Mouse (Mus musculus): ENCODE results near the gene Copg2. TPM values are rescaled to one million over a fixed set of nuclear protein-coding genes. Genes with fewer than 3 reads are reported as not detected.

The Copg2 gene
- polyA plus RNA-seq, 1 experiment = not detected

- TF ChIP-seq CTCF (IDR thresholded peaks at IDR 0.05; ENCODE audit: insufficient read depth, low read depth, low read length) = no peak
- no peak for TF ChIP-seq POLR2A (IDR thresholded peaks at IDR 0.05; ENCODE audit: insufficient read depth, low read depth, low read length)
- H3K4me3 ChIP-seq (ENCODE audit: insufficient read depth, low read depth, low read length) = no peak overlapping the region
- no peak overlapping the region for H3K27ac ChIP-seq (ENCODE audit: insufficient read depth, low read depth, low read length)
- peaks cover 2% of the 10 kb centered on the region; the same call in 1 of the 2 replicates for H3K4me1 ChIP-seq (ENCODE audit: control insufficient read depth, insufficient read depth, low read length)
- 65% methylated on average over 18 of the region's 18 CpGs for WGBS
Measured at GRCm38 (mm10) chr6:30732571-30733130, 163.9 kb downstream of the Copg2 start.

DNA sequence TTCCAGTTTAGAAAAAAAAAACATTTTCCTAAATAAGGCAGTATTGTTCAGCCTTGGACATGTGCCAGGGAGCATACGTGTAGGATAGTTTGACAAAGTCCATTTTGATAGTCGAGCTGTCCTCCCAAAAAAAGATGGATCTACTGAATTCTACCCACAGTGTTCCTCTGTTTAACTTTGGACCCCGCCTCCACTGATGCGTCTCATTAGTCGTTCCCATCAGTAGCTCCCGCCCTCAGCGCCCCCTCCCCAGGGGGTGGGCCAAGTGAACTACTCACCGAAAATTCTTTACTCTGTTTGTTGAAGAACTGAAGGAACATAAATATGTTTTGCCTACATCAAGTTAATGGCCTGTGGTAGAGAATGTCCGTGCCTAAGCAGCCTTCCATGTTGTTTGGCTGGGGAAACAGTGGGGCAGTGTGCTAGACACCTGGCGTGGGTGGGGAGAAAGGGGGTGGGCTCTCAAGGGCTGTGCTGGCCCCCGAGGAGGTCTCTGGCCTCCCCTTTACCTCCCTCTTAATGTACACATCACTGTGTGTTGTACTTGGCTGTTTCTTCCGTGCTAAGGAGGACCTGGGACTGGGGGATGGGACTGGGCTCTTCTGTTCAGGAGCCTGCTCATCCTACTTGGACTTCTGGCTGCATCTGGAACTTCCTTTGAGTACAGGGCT, 166.2 kb downstream of the Copg2 start:
- TF ChIP-seq POLR2A (IDR thresholded peaks at IDR 0.05; ENCODE audit: insufficient read depth, low read depth, low read length) (no peak), CTCF (IDR thresholded peaks at IDR 0.05; ENCODE audit: insufficient read depth, low read depth, low read length) (no peak)
- 57% methylated on average over 12 of the region's 12 CpGs for WGBS

GRCm38 (mm10) chr6:30723331-30723730, 173.3 kb downstream of the Copg2 start, which contains the start of gene Mest:
Gene Mest (plus strand): TSS chr6:30723547.
- no peak for TF ChIP-seq POLR2A (IDR thresholded peaks at IDR 0.05; ENCODE audit: insufficient read depth, low read depth, low read length)
- TF ChIP-seq CTCF (IDR thresholded peaks at IDR 0.05; ENCODE audit: insufficient read depth, low read depth, low read length) = no peak
- H3K4me3 ChIP-seq (ENCODE audit: insufficient read depth, low read depth, low read length) = no peak within 1 kb of the TSS
- 89% methylated on average over 7 of the region's 7 CpGs for WGBS
- peaks cover 10% of the 10 kb centered on the region for H3K4me1 ChIP-seq (ENCODE audit: control insufficient read depth, insufficient read depth, low read length)
- H3K27ac ChIP-seq (ENCODE audit: insufficient read depth, low read depth, low read length) = no peak within 1 kb of the TSS

More for the DNA sequence above, 166.2 kb downstream of the Copg2 start:
- Histone ChIP-seq H3K4me3 (ENCODE audit: insufficient read depth, low read depth, low read length) (no peak overlapping the region), H3K27ac (ENCODE audit: insufficient read depth, low read depth, low read length) (no peak overlapping the region), H3K4me1 (ENCODE audit: control insufficient read depth, insufficient read depth, low read length) (peaks cover 2% of the 10 kb centered on the region; the same call in 1 of the 2 replicates)

- peaks cover 10% of the 10 kb centered on the region for H3K4me1 ChIP-seq (ENCODE audit: control insufficient read depth, insufficient read depth, low read length)
- no peak for TF ChIP-seq POLR2A (IDR thresholded peaks at IDR 0.05; ENCODE audit: insufficient read depth, low read depth, low read length)
- no peak for TF ChIP-seq CTCF (IDR thresholded peaks at IDR 0.05; ENCODE audit: insufficient read depth, low read depth, low read length)
- H3K27ac ChIP-seq (ENCODE audit: insufficient read depth, low read depth, low read length) = no peak overlapping the region
- H3K4me3 ChIP-seq (ENCODE audit: insufficient read depth, low read depth, low read length) = no peak overlapping the region
- 49% methylated on average over 4 of the region's 4 CpGs for WGBS
Measured at GRCm38 (mm10) chr6:30722385-30723164, 174.0 kb downstream of the Copg2 start.

DNA sequence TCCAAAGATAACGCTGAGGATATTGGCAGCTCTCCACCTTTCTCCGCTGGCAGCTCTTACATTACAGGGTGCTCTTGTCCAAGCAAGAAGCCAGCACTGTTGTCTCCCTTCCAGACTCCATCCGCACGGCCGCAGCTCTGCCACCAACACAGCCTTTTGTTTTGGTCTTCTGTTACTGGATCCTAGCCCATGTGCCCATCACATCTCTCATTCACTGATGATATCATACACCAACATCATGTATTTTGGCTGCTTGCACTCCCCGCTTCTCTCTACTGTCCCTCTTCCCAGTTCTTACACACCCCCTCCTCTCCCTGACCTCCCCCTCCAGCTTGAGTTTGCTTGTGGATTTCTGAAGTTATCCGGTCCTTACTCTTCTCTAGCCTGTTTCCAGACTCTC, 179.8 kb downstream of the Copg2 start:
- H3K27ac ChIP-seq (ENCODE audit: insufficient read depth, low read depth, low read length) = no peak overlapping the region
- 61% methylated on average over 7 of the region's 7 CpGs for WGBS
- no peak overlapping the region for H3K4me3 ChIP-seq (ENCODE audit: insufficient read depth, low read depth, low read length)
- H3K4me1 ChIP-seq (ENCODE audit: control insufficient read depth, insufficient read depth, low read length) = peaks cover 5% of the 10 kb centered on the region
- no peak for TF ChIP-seq POLR2A (IDR thresholded peaks at IDR 0.05; ENCODE audit: insufficient read depth, low read depth, low read length)
- no peak for TF ChIP-seq CTCF (IDR thresholded peaks at IDR 0.05; ENCODE audit: insufficient read depth, low read depth, low read length)

DNA sequence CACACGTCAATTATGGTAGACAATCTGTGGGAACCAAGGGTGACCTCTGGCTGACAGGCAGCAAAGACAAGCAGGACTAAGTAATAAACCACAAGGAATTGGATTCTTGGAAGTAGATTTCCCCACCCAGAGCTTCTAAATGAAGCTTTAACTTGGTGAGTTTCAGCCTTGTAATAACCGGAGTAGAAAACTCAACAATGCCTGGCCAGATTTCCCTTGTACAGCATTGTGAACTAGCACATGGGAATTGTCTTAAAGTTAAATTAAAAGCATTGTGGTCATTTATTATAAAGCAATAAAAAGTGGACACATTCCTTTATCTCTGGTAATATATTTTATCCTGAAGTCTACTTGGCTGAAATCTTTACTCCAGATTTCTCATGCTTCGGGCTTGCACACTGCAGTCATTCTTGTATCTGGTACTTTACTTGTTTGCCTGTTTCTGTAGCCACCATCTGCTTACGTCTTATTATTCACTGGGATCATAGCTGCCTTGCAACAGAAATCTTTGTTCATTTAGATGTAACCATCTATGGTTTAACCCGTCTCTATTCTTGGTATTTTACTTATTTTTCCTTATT, 181.6 kb downstream of the Copg2 start:
- Histone ChIP-seq H3K27ac (ENCODE audit: insufficient read depth, low read depth, low read length) (no peak overlapping the region), H3K4me3 (ENCODE audit: insufficient read depth, low read depth, low read length) (no peak overlapping the region), H3K4me1 (ENCODE audit: control insufficient read depth, insufficient read depth, low read length) (peaks cover 2% of the 10 kb centered on the region; the same call in 1 of the 2 replicates)
- WGBS = 66% methylated on average over 5 of the region's 5 CpGs
- no peak for TF ChIP-seq CTCF (IDR thresholded peaks at IDR 0.05; ENCODE audit: insufficient read depth, low read depth, low read length)
- TF ChIP-seq POLR2A (IDR thresholded peaks at IDR 0.05; ENCODE audit: insufficient read depth, low read depth, low read length) = no peak

DNA sequence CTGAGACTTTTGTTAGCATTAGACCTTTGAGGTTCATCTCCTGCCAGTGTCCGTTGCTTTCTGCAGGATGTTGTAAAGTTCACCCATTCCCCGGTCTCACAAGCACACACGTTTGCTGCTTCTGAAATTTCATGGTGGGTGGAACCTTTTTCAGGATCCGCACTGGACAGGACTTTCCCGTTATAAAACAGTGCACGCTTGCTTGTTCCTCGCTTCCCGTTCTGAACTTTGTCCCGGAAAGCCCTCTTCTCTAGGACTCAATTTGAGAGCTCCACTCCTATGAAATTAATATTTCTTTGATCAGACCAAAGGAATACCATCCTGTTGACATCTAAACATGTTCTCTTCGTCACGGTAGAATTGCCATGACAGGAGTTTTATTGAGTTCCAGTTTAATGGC, 182.7 kb downstream of the Copg2 start:
- Histone ChIP-seq H3K27ac (ENCODE audit: insufficient read depth, low read depth, low read length) (no peak overlapping the region), H3K4me3 (ENCODE audit: insufficient read depth, low read depth, low read length) (no peak overlapping the region), H3K4me1 (ENCODE audit: control insufficient read depth, insufficient read depth, low read length) (peaks cover 2% of the 10 kb centered on the region; the same call in 1 of the 2 replicates)
- TF ChIP-seq CTCF (IDR thresholded peaks at IDR 0.05; ENCODE audit: insufficient read depth, low read depth, low read length) = no peak
- no peak for TF ChIP-seq POLR2A (IDR thresholded peaks at IDR 0.05; ENCODE audit: insufficient read depth, low read depth, low read length)
- WGBS = 92% methylated on average over 11 of the region's 11 CpGs

GRCm38 (mm10) chr6:30713455-30713854, 183.1 kb downstream of the Copg2 start:
- WGBS = 91% methylated on average over 6 of the region's 6 CpGs
- H3K4me1 ChIP-seq (ENCODE audit: control insufficient read depth, insufficient read depth, low read length) = peaks cover 2% of the 10 kb centered on the region; the same call in 1 of the 2 replicates
- H3K27ac ChIP-seq (ENCODE audit: insufficient read depth, low read depth, low read length) = no peak overlapping the region
- H3K4me3 ChIP-seq (ENCODE audit: insufficient read depth, low read depth, low read length) = no peak overlapping the region
- no peak for TF ChIP-seq POLR2A (IDR thresholded peaks at IDR 0.05; ENCODE audit: insufficient read depth, low read depth, low read length)

Data from olfactory bulb, adult 2 months (tissue).